In genomic region chr4:127987270-127987669, GRCm38 (mm10) we compare ENCODE assay signal across 9 mouse cellular contexts. TPM values are rescaled to one million over a fixed set of nuclear protein-coding genes. Genes with fewer than 3 reads are reported as not detected.
DNase-seq lines count a peak whose midpoint lies in the region; ATAC-seq and TF ChIP-seq lines count a peak whose summit lies in the region.
"Had no signal": no experiment of that assay in that cellular context is flagged by ENCODE, and none has a peak within 500 bp of the region (broad histone marks: within the 10 kb centered on the region; RNA-seq: fewer than 3 reads in every experiment).

No protein-coding gene starts in this region.

- H3K27ac ChIP-seq in lung, embryonic 15.5 days, result no peak overlapping the region
- no peak overlapping the region for H3K27ac ChIP-seq in forebrain, embryonic 11.5 days (ENCODE audit: low read depth, low read length)
- H3K27ac ChIP-seq in limb, embryonic 10.5 days, result no peak overlapping the region
- H3K27ac ChIP-seq in stomach, embryonic 14.5 days (ENCODE audit: low read length), result no peak overlapping the region

- no peak overlapping the region for H3K4me3 ChIP-seq in lung, embryonic 15.5 days
- H3K4me3 ChIP-seq in lung, adult 2 months (replicated peaks; ENCODE audit: extremely low read depth, low read depth, low read length), result no peak overlapping the region
- H3K4me3 ChIP-seq in forebrain, embryonic 11.5 days (ENCODE audit: low read depth, low read length), result peak overlapping the region; percentile 54
- no peak overlapping the region for H3K4me3 ChIP-seq in limb, embryonic 10.5 days
- peak overlapping the region; percentile 32; the same call in 1 of the 2 replicates for H3K4me3 ChIP-seq in stomach, embryonic 14.5 days (ENCODE audit: low read depth, low read length)

- no peak overlapping the region for H3K9ac ChIP-seq in lung, embryonic 15.5 days
- peak overlapping the region; percentile 67; the same call in 1 of the 2 replicates for H3K9ac ChIP-seq in forebrain, embryonic 11.5 days (ENCODE audit: low read length)
- H3K9ac ChIP-seq in stomach, embryonic 14.5 days (replicated peaks; ENCODE audit: low read depth, low read length), result no peak overlapping the region

- DNase-seq in lung, adult 2 months, result no peak
- no peak for DNase-seq in forebrain, embryonic 11.5 days (ENCODE audit: low spot score)
- DNase-seq in limb, embryonic 10.5 days (ENCODE audit: low spot score), result peak; percentile 32
- DNase-seq in kidney, postnatal 25 days, result no peak
- DNase-seq in gastrocnemius, adult 18-20 months (ENCODE audit: low spot score), result no peak
- DNase-seq: heart, postnatal 10 days had no signal

- H3K9me3 ChIP-seq in lung, embryonic 15.5 days, result no peaks in the 10 kb centered on the region
- no peaks in the 10 kb centered on the region for H3K9me3 ChIP-seq in forebrain, embryonic 11.5 days (ENCODE audit: control insufficient read depth, low read length)
- no peaks in the 10 kb centered on the region for H3K9me3 ChIP-seq in limb, embryonic 10.5 days (replicated peaks)
- no peaks in the 10 kb centered on the region for H3K9me3 ChIP-seq in stomach, embryonic 14.5 days (ENCODE audit: control insufficient read depth, low read depth, low read length)

- WGBS in lung, embryonic 15.5 days, result 7% methylated on average over 10 of the region's 10 CpGs
- WGBS in lung, adult 2 months, result 6% methylated on average over 10 of the region's 10 CpGs
- WGBS in forebrain, embryonic 11.5 days, result 2% methylated on average over 10 of the region's 10 CpGs
- 8% methylated on average over 10 of the region's 10 CpGs for WGBS in limb, embryonic 10.5 days
- WGBS in stomach, embryonic 14.5 days, result 9% methylated on average over 10 of the region's 10 CpGs

- ATAC-seq in lung, embryonic 15.5 days (ENCODE audit: borderline replicate concordance, extremely low read depth, low FRiP score, low TSS enrichment), result no peak
- no peak for ATAC-seq in forebrain, embryonic 11.5 days (replicated peaks; ENCODE audit: low FRiP score)
- no peak for ATAC-seq in stomach, embryonic 14.5 days (ENCODE audit: insufficient number of reproducible peaks, insufficient read depth, low FRiP score, low read depth)
- ATAC-seq in erythroblast, adult 5-6 weeks (replicated peaks; ENCODE audit: low FRiP score, poor library complexity, severe bottlenecking), result no peak

- TF ChIP-seq CTCF in lung, adult 2 months (IDR thresholded peaks at IDR 0.05; ENCODE audit: insufficient read depth, low read length), result no peak

- peak overlapping the region; percentile 57; the same call in 1 of the 2 replicates for H3K4me2 ChIP-seq in lung, embryonic 15.5 days
- peak overlapping the region; percentile 92 for H3K4me2 ChIP-seq in forebrain, embryonic 11.5 days (ENCODE audit: low read depth, low read length, severe bottlenecking)
- peak overlapping the region; percentile 60; the same call in 1 of the 2 replicates for H3K4me2 ChIP-seq in stomach, embryonic 14.5 days (replicated peaks; ENCODE audit: low read depth, low read length)

- H3K27me3 ChIP-seq in lung, embryonic 15.5 days, result peaks cover 70% of the 10 kb centered on the region
- peaks cover 36% of the 10 kb centered on the region for H3K27me3 ChIP-seq in forebrain, embryonic 11.5 days (ENCODE audit: control insufficient read depth, insufficient read depth, low read length)
- H3K27me3 ChIP-seq in limb, embryonic 10.5 days (ENCODE audit: low read depth, poor library complexity, severe bottlenecking), result peaks cover 93% of the 10 kb centered on the region
- H3K27me3 ChIP-seq in stomach, embryonic 14.5 days (ENCODE audit: control insufficient read depth, insufficient read depth, low read length), result peaks cover 46% of the 10 kb centered on the region

- no peaks in the 10 kb centered on the region for H3K36me3 ChIP-seq in lung, embryonic 15.5 days
- no peaks in the 10 kb centered on the region for H3K36me3 ChIP-seq in forebrain, embryonic 11.5 days (ENCODE audit: control insufficient read depth, insufficient read depth, low read length)
- H3K36me3 ChIP-seq in limb, embryonic 10.5 days, result no peaks in the 10 kb centered on the region
- no peaks in the 10 kb centered on the region for H3K36me3 ChIP-seq in stomach, embryonic 14.5 days (ENCODE audit: control insufficient read depth, insufficient read depth, low read length)

- no peak for TF ChIP-seq POLR2A in lung, adult 2 months (IDR thresholded peaks at IDR 0.05; ENCODE audit: borderline replicate concordance, extremely low read depth, low read depth, low read length)

- peaks cover 8% of the 10 kb centered on the region; the same call in 1 of the 2 replicates for H3K4me1 ChIP-seq in lung, embryonic 15.5 days
- H3K4me1 ChIP-seq in lung, adult 2 months (ENCODE audit: control insufficient read depth, insufficient read depth, low read length), result no peaks in the 10 kb centered on the region
- H3K4me1 ChIP-seq in forebrain, embryonic 11.5 days (replicated peaks; ENCODE audit: control insufficient read depth, insufficient read depth, low read length), result peaks cover 9% of the 10 kb centered on the region
- H3K4me1 ChIP-seq in limb, embryonic 10.5 days, result peaks cover 12% of the 10 kb centered on the region
- H3K4me1 ChIP-seq in stomach, embryonic 14.5 days (ENCODE audit: control insufficient read depth, insufficient read depth, low read length), result 0 out of 2 replicates have a peak, but pooled peaks cover 4% of the 10 kb centered on the region

RNA-seq across cellular contexts. Expression of gene Csmd2, which starts 0.4 kb away (rescaled TPM):
- polyA plus RNA-seq in lung, embryonic 15.5 days (2015; fragmentation: Nextera tagmentation; extraction: Ambion mirVana), result 0.06 and 0.21 TPM in 2 replicates
- polyA plus RNA-seq in lung, adult 2 months (2012; rRNA removed), result 0.01 TPM in 1 of 2 replicates, not detected in the other
- 1.3 and 1.6 TPM in 2 replicates for polyA plus RNA-seq in forebrain, embryonic 11.5 days (2014; fragmentation: Nextera tagmentation; extraction: Ambion mirVana)
- polyA plus RNA-seq in limb, embryonic 10.5 days (2016; fragmentation: Nextera tagmentation; extraction: Ambion mirVana), result 0.03 TPM in 1 of 2 replicates, not detected in the other
- polyA plus RNA-seq in stomach, embryonic 14.5 days (2014; fragmentation: Nextera tagmentation; extraction: Ambion mirVana), result 0.36 and 0.39 TPM in 2 replicates
- not detected in 2 replicates for total RNA-seq in erythroblast, adult 5-6 weeks (2015; ENCODE audit: low replicate concordance)
- not detected in 2 replicates for total RNA-seq in erythroblast, adult 5-6 weeks (2017; ENCODE audit: low replicate concordance)
- not detected for total RNA-seq in gastrocnemius, adult 18-20 months (2021)

RNA-seq across cellular contexts. Expression of gene CK137956, which starts 16.5 kb away (rescaled TPM):
- polyA plus RNA-seq in lung, embryonic 15.5 days (2015; fragmentation: Nextera tagmentation; extraction: Ambion mirVana), result not detected in 2 replicates
- not detected in 2 replicates for polyA plus RNA-seq in lung, adult 2 months (2012; rRNA removed)
- 0.13 and 0.27 TPM in 2 replicates for polyA plus RNA-seq in forebrain, embryonic 11.5 days (2014; fragmentation: Nextera tagmentation; extraction: Ambion mirVana)
- polyA plus RNA-seq in limb, embryonic 10.5 days (2016; fragmentation: Nextera tagmentation; extraction: Ambion mirVana), result not detected in 2 replicates
- polyA plus RNA-seq in stomach, embryonic 14.5 days (2014; fragmentation: Nextera tagmentation; extraction: Ambion mirVana), result not detected in 2 replicates
- not detected in 2 replicates for total RNA-seq in erythroblast, adult 5-6 weeks (2015; ENCODE audit: low replicate concordance)
- not detected in 2 replicates for total RNA-seq in erythroblast, adult 5-6 weeks (2017; ENCODE audit: low replicate concordance)
- total RNA-seq in gastrocnemius, adult 18-20 months (2021), result not detected
- total RNA-seq: heart, postnatal 10 days had no signal

Comparison
In these comparisons a context has a peak if more than half of its experiments do, and no peak if none do; other contexts are left out.
1. H3K4me3 ChIP-seq: peak in forebrain, embryonic 11.5 days (single experiment) and stomach, embryonic 14.5 days (single experiment); none in lung, embryonic 15.5 days (single experiment), lung, adult 2 months (single experiment) and limb, embryonic 10.5 days (single experiment).
2. Peak in every context shown above with its lines, with median percentiles within 50 percentile points of each other: H3K4me2 ChIP-seq.